Comparison of ENCODE assay signal across 27 mouse cellular contexts in genomic region chr10:59848079-59848877, GRCm38 (mm10). TPM values are rescaled to one million over a fixed set of nuclear protein-coding genes. Genes with fewer than 3 reads are reported as not detected.
A peak's percentile ranks its signal among the peaks of the same experiment; 100 is the strongest.
DNase-seq lines count a peak whose midpoint lies in the region; ATAC-seq and TF ChIP-seq lines count a peak whose summit lies in the region.
"Had no signal": no experiment of that assay in that cellular context is flagged by ENCODE, and none has a peak within 500 bp of the region (broad histone marks: within the 10 kb centered on the region; RNA-seq: fewer than 3 reads in every experiment).

No protein-coding gene starts in this region.

- no peak for DNase-seq in cerebellum, postnatal 36 days
- DNase-seq: adrenal gland, postnatal 25 days; cerebellum, adult 18-20 months; cerebellum, postnatal 14 days; gastrocnemius, postnatal 36 days; heart, adult 2 months; heart, postnatal 14 days; kidney, postnatal 4 days; midbrain, embryonic 14.5 days; thymus, adult 2 months; thymus, postnatal 36 days had no signal

- no peak overlapping the region for H3K27ac ChIP-seq in kidney, embryonic 16.5 days (ENCODE audit: low read length)
- no peak overlapping the region for H3K27ac ChIP-seq in kidney, embryonic 14.5 days (ENCODE audit: low read depth, low read length)
- peak overlapping the region; percentile 59 for H3K27ac ChIP-seq in bone marrow, adult 2 months (ENCODE audit: control insufficient read depth, insufficient read depth, low read depth, low read length, poor library complexity)
- peak overlapping the region; percentile 22; the same call in 1 of the 2 replicates for H3K27ac ChIP-seq in limb, embryonic 15.5 days
- no peak overlapping the region for H3K27ac ChIP-seq in intestine, postnatal 0 days (ENCODE audit: low read depth, low read length)
- H3K27ac ChIP-seq: embryonic facial prominence, embryonic 12.5 days; forebrain, embryonic 10.5 days; forebrain, embryonic 15.5 days; heart, adult 2 months; heart, embryonic 13.5 days; hindbrain, embryonic 10.5 days; hindbrain, embryonic 15.5 days; lung, embryonic 15.5 days; neural tube, embryonic 12.5 days had no signal

- no peak for TF ChIP-seq CTCF in bone marrow, adult 2 months (IDR thresholded peaks at IDR 0.05; ENCODE audit: control insufficient read depth, insufficient read depth, low read length)
- TF ChIP-seq CTCF in intestine, postnatal 0 days (IDR thresholded peaks at IDR 0.05; ENCODE audit: low read depth) = no peak

- H3K4me3 ChIP-seq in kidney, embryonic 16.5 days (ENCODE audit: low read length) = no peak overlapping the region
- H3K4me3 ChIP-seq in kidney, embryonic 14.5 days (ENCODE audit: low read length) = no peak overlapping the region
- H3K4me3 ChIP-seq in bone marrow, adult 2 months (replicated peaks; ENCODE audit: control insufficient read depth, low read depth, low read length) = no peak overlapping the region
- H3K4me3 ChIP-seq in limb, embryonic 15.5 days = no peak overlapping the region
- no peak overlapping the region for H3K4me3 ChIP-seq in intestine, postnatal 0 days (ENCODE audit: low read depth, low read length)
- H3K4me3 ChIP-seq: embryonic facial prominence, embryonic 12.5 days; forebrain, embryonic 10.5 days; forebrain, embryonic 15.5 days; heart, adult 2 months; heart, embryonic 13.5 days; hindbrain, embryonic 10.5 days; hindbrain, embryonic 15.5 days; lung, embryonic 15.5 days; myocyte; neural tube, embryonic 12.5 days had no signal

- TF ChIP-seq POLR2A in bone marrow, adult 2 months (IDR thresholded peaks at IDR 0.05; ENCODE audit: borderline replicate concordance, control insufficient read depth, low read depth, low read length) = no peak

- peak; percentile 29; the same call in 1 of the 2 replicates for ATAC-seq in kidney, embryonic 16.5 days (ENCODE audit: low FRiP score, low TSS enrichment)
- ATAC-seq in kidney, embryonic 14.5 days (ENCODE audit: low FRiP score, low TSS enrichment) = no peak
- ATAC-seq in granulocyte monocyte progenitor cell, adult 5-6 weeks (replicated peaks; ENCODE audit: poor library complexity, severe bottlenecking) = peak; percentile 52
- no peak for ATAC-seq in limb, embryonic 15.5 days (ENCODE audit: insufficient number of reproducible peaks, low FRiP score, low TSS enrichment, low read depth)
- no peak for ATAC-seq in intestine, postnatal 0 days
- ATAC-seq: CD4-positive, CD25-positive, alpha-beta regulatory T cell, adult 4 months; forebrain, embryonic 15.5 days had no signal

- WGBS in kidney, embryonic 16.5 days = 80% methylated on average over 11 of the region's 11 CpGs
- WGBS in kidney, embryonic 14.5 days = 77% methylated on average over 11 of the region's 11 CpGs
- 50% methylated on average over 11 of the region's 11 CpGs for WGBS in bone marrow, adult 2 months
- 67% methylated on average over 11 of the region's 11 CpGs for WGBS in limb, embryonic 15.5 days
- 87% methylated on average over 11 of the region's 11 CpGs for WGBS in intestine, postnatal 0 days

- no peaks in the 10 kb centered on the region for H3K27me3 ChIP-seq in kidney, embryonic 16.5 days (ENCODE audit: insufficient read depth, low read length)
- no peaks in the 10 kb centered on the region for H3K27me3 ChIP-seq in kidney, embryonic 14.5 days (ENCODE audit: control insufficient read depth, insufficient read depth, low read length)
- H3K27me3 ChIP-seq in limb, embryonic 15.5 days = no peaks in the 10 kb centered on the region
- H3K27me3 ChIP-seq in intestine, postnatal 0 days (replicated peaks; ENCODE audit: control insufficient read depth, insufficient read depth, low read length) = no peaks in the 10 kb centered on the region
- H3K27me3 ChIP-seq: embryonic facial prominence, embryonic 12.5 days; forebrain, embryonic 15.5 days; heart, embryonic 13.5 days; hindbrain, embryonic 15.5 days; lung, embryonic 15.5 days; neural tube, embryonic 12.5 days had no signal

- no peak overlapping the region for H3K4me2 ChIP-seq in kidney, embryonic 16.5 days (replicated peaks; ENCODE audit: low read depth, low read length)
- no peak overlapping the region for H3K4me2 ChIP-seq in kidney, embryonic 14.5 days (replicated peaks; ENCODE audit: low read depth, low read length)
- no peak overlapping the region for H3K4me2 ChIP-seq in limb, embryonic 15.5 days
- H3K4me2 ChIP-seq in intestine, postnatal 0 days (replicated peaks; ENCODE audit: low read depth) = no peak overlapping the region
- H3K4me2 ChIP-seq: embryonic facial prominence, embryonic 12.5 days; forebrain, embryonic 15.5 days; heart, embryonic 13.5 days; hindbrain, embryonic 15.5 days; lung, embryonic 15.5 days; neural tube, embryonic 12.5 days had no signal

- H3K9me3 ChIP-seq in kidney, embryonic 16.5 days (ENCODE audit: low read length) = no peaks in the 10 kb centered on the region
- no peaks in the 10 kb centered on the region for H3K9me3 ChIP-seq in kidney, embryonic 14.5 days (ENCODE audit: control insufficient read depth, low read length)
- H3K9me3 ChIP-seq in limb, embryonic 15.5 days = no peaks in the 10 kb centered on the region
- H3K9me3 ChIP-seq in intestine, postnatal 0 days (ENCODE audit: control insufficient read depth) = no peaks in the 10 kb centered on the region
- H3K9me3 ChIP-seq: embryonic facial prominence, embryonic 12.5 days; forebrain, embryonic 10.5 days; forebrain, embryonic 15.5 days; heart, embryonic 13.5 days; hindbrain, embryonic 10.5 days; hindbrain, embryonic 15.5 days; lung, embryonic 15.5 days; neural tube, embryonic 12.5 days had no signal

- no peak overlapping the region for H3K9ac ChIP-seq in kidney, embryonic 16.5 days (replicated peaks; ENCODE audit: low read length)
- H3K9ac ChIP-seq in kidney, embryonic 14.5 days (ENCODE audit: low read depth, low read length) = no peak overlapping the region
- H3K9ac ChIP-seq in limb, embryonic 15.5 days = no peak overlapping the region
- no peak overlapping the region for H3K9ac ChIP-seq in intestine, postnatal 0 days (ENCODE audit: low read depth, low read length)
- H3K9ac ChIP-seq: embryonic facial prominence, embryonic 12.5 days; forebrain, embryonic 15.5 days; heart, embryonic 13.5 days; hindbrain, embryonic 15.5 days; lung, embryonic 15.5 days; neural tube, embryonic 12.5 days had no signal

- H3K36me3 ChIP-seq in kidney, embryonic 16.5 days (ENCODE audit: insufficient read depth, low read length) = no peaks in the 10 kb centered on the region
- no peaks in the 10 kb centered on the region for H3K36me3 ChIP-seq in kidney, embryonic 14.5 days (ENCODE audit: control insufficient read depth, insufficient read depth, low read length)
- H3K36me3 ChIP-seq in limb, embryonic 15.5 days = no peaks in the 10 kb centered on the region
- peaks cover 4% of the 10 kb centered on the region; the same call in 1 of the 2 replicates for H3K36me3 ChIP-seq in intestine, postnatal 0 days (ENCODE audit: control insufficient read depth, insufficient read depth)
- H3K36me3 ChIP-seq: embryonic facial prominence, embryonic 12.5 days; forebrain, embryonic 10.5 days; forebrain, embryonic 15.5 days; heart, embryonic 13.5 days; hindbrain, embryonic 10.5 days; hindbrain, embryonic 15.5 days; lung, embryonic 15.5 days; neural tube, embryonic 12.5 days had no signal

- H3K4me1 ChIP-seq in kidney, embryonic 16.5 days (ENCODE audit: insufficient read depth, low read length) = peaks cover 20% of the 10 kb centered on the region
- 0 out of 2 replicates have a peak, but pooled peaks cover 9% of the 10 kb centered on the region for H3K4me1 ChIP-seq in kidney, embryonic 14.5 days (ENCODE audit: control insufficient read depth, insufficient read depth, low read length)
- H3K4me1 ChIP-seq in bone marrow, adult 2 months (ENCODE audit: control insufficient read depth, insufficient read depth, low read length) = peaks cover 3% of the 10 kb centered on the region; the same call in 1 of the 2 replicates
- peaks cover 3% of the 10 kb centered on the region; the same call in 1 of the 2 replicates for H3K4me1 ChIP-seq in limb, embryonic 15.5 days
- H3K4me1 ChIP-seq in intestine, postnatal 0 days (replicated peaks; ENCODE audit: control insufficient read depth, insufficient read depth, low read length) = 0 out of 2 replicates have a peak, but pooled peaks cover 4% of the 10 kb centered on the region
- H3K4me1 ChIP-seq: embryonic facial prominence, embryonic 12.5 days; forebrain, embryonic 15.5 days; lung, embryonic 15.5 days had no signal

RNA-seq across cellular contexts. Expression of gene Dnajb12, which starts 31.1 kb away (rescaled TPM):
- polyA plus RNA-seq in kidney, embryonic 16.5 days (2015; fragmentation: Nextera tagmentation; extraction: Ambion mirVana) = 30.1 and 32.9 TPM in 2 replicates
- 24.6 and 36.0 TPM in 2 replicates for polyA plus RNA-seq in kidney, embryonic 14.5 days (2014; fragmentation: Nextera tagmentation; extraction: Ambion mirVana)
- 15.4 and 20.5 TPM in 2 replicates for polyA plus RNA-seq in bone marrow, adult 2 months (2011; ENCODE audit: insufficient read depth, insufficient read length, low replicate concordance, missing spikeins)
- 18.8 and 26.9 TPM in 2 replicates for total RNA-seq in granulocyte monocyte progenitor cell, adult 5-6 weeks (2014; fragmentation: Nextera tagmentation)
- 14.3 and 25.0 TPM in 2 replicates for total RNA-seq in granulocyte monocyte progenitor cell, adult 5-6 weeks (2017)
- polyA plus RNA-seq in limb, embryonic 15.5 days (2015; fragmentation: Nextera tagmentation; extraction: Ambion mirVana) = 19.5 and 22.9 TPM in 2 replicates
- polyA plus RNA-seq in intestine, postnatal 0 days (2015; fragmentation: Nextera tagmentation; extraction: Ambion mirVana) = 25.6 and 27.4 TPM in 2 replicates

Comparison
In these comparisons a context has a peak if more than half of its experiments do, and no peak if none do; other contexts are left out.
1. ATAC-seq: peak in kidney, embryonic 16.5 days (single experiment) and granulocyte monocyte progenitor cell, adult 5-6 weeks (single experiment); none in kidney, embryonic 14.5 days (single experiment), limb, embryonic 15.5 days (single experiment) and intestine, postnatal 0 days (single experiment).
2. H3K27ac ChIP-seq: peak in bone marrow, adult 2 months (single experiment) and limb, embryonic 15.5 days (single experiment); none in kidney, embryonic 16.5 days (single experiment), kidney, embryonic 14.5 days (single experiment) and intestine, postnatal 0 days (single experiment).